Mouse (Mus musculus): ENCODE data around the gene Mxd4. TPM values are rescaled to one million over a fixed set of nuclear protein-coding genes. Genes with fewer than 3 reads are reported as not detected.

Mxd4 gene
- polyA plus RNA-seq, 1 experiment from 2014 or later = 50.9 TPM

DNA sequence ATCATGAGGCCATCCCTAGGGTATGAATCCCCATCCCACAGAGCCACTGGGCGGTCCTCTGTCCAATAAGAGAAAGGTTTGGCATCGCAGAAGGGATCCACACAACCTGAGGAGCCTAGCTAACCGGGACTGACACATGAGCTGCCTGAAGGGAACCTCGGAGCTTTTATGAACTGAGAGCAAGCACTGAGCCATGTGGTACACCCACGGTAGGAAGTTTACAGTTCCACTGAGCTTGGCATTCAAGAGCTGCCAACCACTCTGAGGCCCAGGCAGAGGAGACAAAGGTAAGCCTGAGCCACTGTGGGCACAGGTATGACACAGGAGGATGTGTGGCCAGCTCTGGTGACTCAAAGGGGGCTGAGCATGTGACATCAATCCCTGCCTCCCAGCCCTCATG lies 37.0 kb upstream of the Mxd4 start:
- 70% methylated on average over 5 of the region's 5 CpGs for WGBS

GRCm38 (mm10) chr5:34220001-34220400 lies 32.5 kb upstream of the Mxd4 start:
- H3K4me3 ChIP-seq (ENCODE audit: low read length) = no peak overlapping the region
- H3K9me3 ChIP-seq (ENCODE audit: low read length) = no peaks in the 10 kb centered on the region
- H3K36me3 ChIP-seq (ENCODE audit: insufficient read depth, low read length) = no peaks in the 10 kb centered on the region
- no peaks in the 10 kb centered on the region for H3K27me3 ChIP-seq (ENCODE audit: insufficient read depth, low read length)
- H3K4me1 ChIP-seq (ENCODE audit: insufficient read depth, low read length) = no peaks in the 10 kb centered on the region
- WGBS = 83% methylated on average over 4 of the region's 4 CpGs
- no peak overlapping the region for H3K27ac ChIP-seq (ENCODE audit: low read length)
- H3K9ac ChIP-seq (replicated peaks; ENCODE audit: low read length) = no peak overlapping the region
- no peak overlapping the region for H3K4me2 ChIP-seq (replicated peaks; ENCODE audit: low read depth, low read length)
- no peak for ATAC-seq (ENCODE audit: low FRiP score, low TSS enrichment)

More for the DNA sequence above, 37.0 kb upstream of the Mxd4 start:
- ATAC-seq (ENCODE audit: low FRiP score, low TSS enrichment) = no peak; the same call in 1 of the 2 replicates
- no peaks in the 10 kb centered on the region for H3K4me1 ChIP-seq (ENCODE audit: insufficient read depth, low read length)
- H3K27me3 ChIP-seq (ENCODE audit: insufficient read depth, low read length) = no peaks in the 10 kb centered on the region
- H3K27ac ChIP-seq (ENCODE audit: low read length) = no peak overlapping the region
- H3K4me2 ChIP-seq (replicated peaks; ENCODE audit: low read depth, low read length) = no peak overlapping the region
- no peak overlapping the region for H3K9ac ChIP-seq (replicated peaks; ENCODE audit: low read length)
- H3K36me3 ChIP-seq (ENCODE audit: insufficient read depth, low read length) = no peaks in the 10 kb centered on the region
- no peaks in the 10 kb centered on the region for H3K9me3 ChIP-seq (ENCODE audit: low read length)
- no peak overlapping the region for H3K4me3 ChIP-seq (ENCODE audit: low read length)

- Histone ChIP-seq H3K9ac (replicated peaks; ENCODE audit: low read length) (no peak overlapping the region), H3K9me3 (ENCODE audit: low read length) (no peaks in the 10 kb centered on the region), H3K4me1 (ENCODE audit: insufficient read depth, low read length) (peaks cover 1% of the 10 kb centered on the region; the same call in 1 of the 2 replicates), H3K4me3 (ENCODE audit: low read length) (no peak overlapping the region), H3K36me3 (ENCODE audit: insufficient read depth, low read length) (no peaks in the 10 kb centered on the region), H3K4me2 (replicated peaks; ENCODE audit: low read depth, low read length) (no peak overlapping the region), H3K27me3 (ENCODE audit: insufficient read depth, low read length) (no peaks in the 10 kb centered on the region), H3K27ac (ENCODE audit: low read length) (no peak overlapping the region)
- ATAC-seq (ENCODE audit: low FRiP score, low TSS enrichment) = no peak
- WGBS = 62% methylated on average over 5 of the region's 5 CpGs
These were observed 31.2 kb upstream of the Mxd4 start for GRCm38 (mm10) chr5:34218672-34219071.

DNA sequence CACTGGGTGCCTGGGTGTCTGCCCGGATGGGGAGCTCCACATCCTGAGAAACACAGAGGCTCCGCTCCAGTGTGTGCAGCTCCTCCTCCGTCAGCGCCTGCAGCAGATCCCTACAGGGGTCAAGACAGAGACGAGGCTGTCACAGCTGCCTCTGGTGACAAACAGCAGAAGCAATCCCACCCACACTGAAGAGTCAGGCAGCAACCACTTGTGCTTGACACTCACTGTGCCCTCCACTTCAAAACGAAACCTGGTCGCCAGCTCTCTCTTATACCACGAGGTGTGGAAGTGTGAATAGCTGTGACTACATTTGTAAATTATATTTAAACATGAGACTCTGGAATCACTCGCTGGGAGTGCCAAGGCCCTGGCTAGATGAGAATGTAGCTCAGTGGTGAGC lies 30.2 kb upstream of the Mxd4 start:
- peaks cover 4% of the 10 kb centered on the region; the same call in 1 of the 2 replicates for H3K4me1 ChIP-seq (ENCODE audit: insufficient read depth, low read length)
- no peaks in the 10 kb centered on the region for H3K9me3 ChIP-seq (ENCODE audit: low read length)
- H3K4me2 ChIP-seq (replicated peaks; ENCODE audit: low read depth, low read length) = no peak overlapping the region
- no peaks in the 10 kb centered on the region for H3K36me3 ChIP-seq (ENCODE audit: insufficient read depth, low read length)
- 67% methylated on average over 9 of the region's 9 CpGs for WGBS
- H3K9ac ChIP-seq (replicated peaks; ENCODE audit: low read length) = no peak overlapping the region
- no peak overlapping the region for H3K27ac ChIP-seq (ENCODE audit: low read length)
- no peaks in the 10 kb centered on the region for H3K27me3 ChIP-seq (ENCODE audit: insufficient read depth, low read length)
- no peak for ATAC-seq (ENCODE audit: low FRiP score, low TSS enrichment)
- no peak overlapping the region for H3K4me3 ChIP-seq (ENCODE audit: low read length)

GRCm38 (mm10) chr5:34216025-34216424 lies 28.5 kb upstream of the Mxd4 start:
- Histone ChIP-seq H3K4me2 (replicated peaks; ENCODE audit: low read depth, low read length) (no peak overlapping the region), H3K9me3 (ENCODE audit: low read length) (no peaks in the 10 kb centered on the region), H3K4me3 (ENCODE audit: low read length) (no peak overlapping the region), H3K27me3 (ENCODE audit: insufficient read depth, low read length) (no peaks in the 10 kb centered on the region), H3K27ac (ENCODE audit: low read length) (no peak overlapping the region), H3K4me1 (ENCODE audit: insufficient read depth, low read length) (peaks cover 4% of the 10 kb centered on the region; the same call in 1 of the 2 replicates), H3K9ac (replicated peaks; ENCODE audit: low read length) (no peak overlapping the region), H3K36me3 (ENCODE audit: insufficient read depth, low read length) (no peaks in the 10 kb centered on the region)
- ATAC-seq (ENCODE audit: low FRiP score, low TSS enrichment) = no peak
- WGBS = 75% methylated on average over 7 of the region's 7 CpGs

DNA sequence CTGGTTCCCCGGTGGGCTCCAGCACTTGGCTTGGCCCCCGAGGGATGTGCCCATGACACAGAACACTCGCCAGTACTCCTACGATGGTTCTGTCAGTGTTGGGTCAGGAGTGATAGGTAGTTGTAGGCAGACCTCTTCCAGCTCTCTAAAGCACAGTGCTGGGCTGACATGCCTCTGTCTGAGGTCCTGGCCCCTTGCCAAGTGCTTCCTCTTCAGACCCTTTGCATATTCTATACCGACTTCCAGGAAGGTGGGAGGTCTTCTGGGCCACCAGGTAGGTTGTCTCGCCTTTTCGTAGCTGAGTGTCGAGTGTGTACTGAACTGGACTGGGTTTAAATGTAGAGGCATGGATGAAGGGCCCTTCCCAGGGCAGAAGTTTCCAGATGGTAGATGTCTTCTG lies 26.1 kb upstream of the Mxd4 start:
- H3K4me3 ChIP-seq (ENCODE audit: low read length) = no peak overlapping the region
- H3K27me3 ChIP-seq (ENCODE audit: insufficient read depth, low read length) = no peaks in the 10 kb centered on the region
- H3K9ac ChIP-seq (replicated peaks; ENCODE audit: low read length) = no peak overlapping the region
- ATAC-seq (ENCODE audit: low FRiP score, low TSS enrichment) = no peak
- H3K9me3 ChIP-seq (ENCODE audit: low read length) = no peaks in the 10 kb centered on the region
- H3K4me2 ChIP-seq (replicated peaks; ENCODE audit: low read depth, low read length) = no peak overlapping the region
- no peaks in the 10 kb centered on the region for H3K36me3 ChIP-seq (ENCODE audit: insufficient read depth, low read length)
- 70% methylated on average over 8 of the region's 8 CpGs for WGBS
- H3K4me1 ChIP-seq (ENCODE audit: insufficient read depth, low read length) = peaks cover 4% of the 10 kb centered on the region; the same call in 1 of the 2 replicates
- H3K27ac ChIP-seq (ENCODE audit: low read length) = no peak overlapping the region

DNA sequence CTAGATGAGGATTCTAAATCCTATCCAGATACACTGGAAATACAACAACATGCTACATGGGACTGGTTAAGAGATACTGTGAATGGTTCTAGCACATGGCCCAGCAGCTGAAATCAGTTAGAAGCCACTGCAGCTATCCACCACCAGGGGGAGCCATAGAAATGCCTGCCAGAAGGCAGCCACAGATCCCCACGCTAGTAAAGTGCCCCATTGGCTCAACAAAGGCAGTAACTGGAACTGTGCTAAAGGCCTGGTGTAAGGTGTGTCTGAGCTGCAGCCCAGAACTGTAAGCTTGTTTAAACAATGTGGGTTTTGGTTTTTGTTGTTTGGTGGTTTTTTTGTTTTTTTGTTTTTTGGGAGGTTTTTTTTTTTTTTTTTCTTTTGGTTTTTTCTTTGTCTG lies 22.8 kb upstream of the Mxd4 start:
- peaks cover 4% of the 10 kb centered on the region; the same call in 1 of the 2 replicates for H3K4me1 ChIP-seq (ENCODE audit: insufficient read depth, low read length)
- H3K9me3 ChIP-seq (ENCODE audit: low read length) = no peaks in the 10 kb centered on the region
- peak; percentile 87 for ATAC-seq (ENCODE audit: low FRiP score, low TSS enrichment)
- no peak overlapping the region for H3K27ac ChIP-seq (ENCODE audit: low read length)
- H3K27me3 ChIP-seq (ENCODE audit: insufficient read depth, low read length) = no peaks in the 10 kb centered on the region
- H3K4me3 ChIP-seq (ENCODE audit: low read length) = no peak overlapping the region
- no peak overlapping the region for H3K9ac ChIP-seq (replicated peaks; ENCODE audit: low read length)
- 0% methylated on average over 1 of the region's 1 CpGs for WGBS
- H3K36me3 ChIP-seq (ENCODE audit: insufficient read depth, low read length) = no peaks in the 10 kb centered on the region
- no peak overlapping the region for H3K4me2 ChIP-seq (replicated peaks; ENCODE audit: low read depth, low read length)

DNA sequence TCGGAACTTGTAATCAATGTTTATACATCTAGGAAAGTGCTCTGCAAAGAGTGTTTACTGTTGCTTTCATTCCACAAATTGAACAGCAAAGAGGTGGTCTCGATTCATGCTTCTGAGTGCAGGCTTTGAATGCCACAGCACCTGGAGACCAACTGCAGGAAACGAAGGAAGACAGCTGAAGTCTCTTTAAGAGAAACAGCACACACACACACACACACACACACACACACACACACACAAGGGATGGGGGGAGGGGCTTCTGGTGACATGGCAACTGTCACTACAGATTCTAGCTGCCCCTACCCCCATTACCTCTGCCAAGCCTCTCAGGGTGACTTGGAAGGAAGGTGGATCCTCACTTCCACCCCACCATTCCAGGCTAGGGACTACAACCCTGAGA lies 20.0 kb upstream of the Mxd4 start:
- ATAC-seq (ENCODE audit: low FRiP score, low TSS enrichment) = no peak
- no peaks in the 10 kb centered on the region for H3K27me3 ChIP-seq (ENCODE audit: insufficient read depth, low read length)

DNA sequence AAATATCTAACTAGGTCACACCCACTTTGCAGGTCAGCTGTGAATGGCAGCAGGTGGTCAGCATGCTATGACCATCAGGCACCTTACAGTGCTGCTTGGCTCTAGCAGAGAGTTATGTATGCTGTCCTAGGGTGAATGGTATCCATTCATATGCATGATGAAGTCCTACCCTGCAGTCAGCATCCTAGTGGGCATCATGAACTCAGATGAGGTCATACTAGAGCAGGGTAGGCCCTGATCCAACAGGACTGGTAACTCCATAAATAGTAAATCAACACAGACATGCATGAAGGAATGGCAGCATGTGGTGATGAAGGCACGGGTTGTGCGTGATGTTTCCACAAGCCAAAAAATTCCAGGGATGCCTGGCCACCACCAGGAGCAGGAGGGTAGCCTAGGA lies 18.3 kb upstream of the Mxd4 start:
- Histone ChIP-seq H3K36me3 (ENCODE audit: insufficient read depth, low read length) (no peaks in the 10 kb centered on the region), H3K4me3 (ENCODE audit: low read length) (no peak overlapping the region), H3K4me1 (ENCODE audit: insufficient read depth, low read length) (no peaks in the 10 kb centered on the region), H3K4me2 (replicated peaks; ENCODE audit: low read depth, low read length) (no peak overlapping the region), H3K27ac (ENCODE audit: low read length) (no peak overlapping the region), H3K9me3 (ENCODE audit: low read length) (no peaks in the 10 kb centered on the region), H3K9ac (replicated peaks; ENCODE audit: low read length) (no peak overlapping the region), H3K27me3 (ENCODE audit: insufficient read depth, low read length) (no peaks in the 10 kb centered on the region)
- 79% methylated on average over 2 of the region's 2 CpGs for WGBS
- no peak for ATAC-seq (ENCODE audit: low FRiP score, low TSS enrichment)

More for the DNA sequence above, 20.0 kb upstream of the Mxd4 start:
- Histone ChIP-seq H3K36me3 (ENCODE audit: insufficient read depth, low read length) (no peaks in the 10 kb centered on the region), H3K4me2 (replicated peaks; ENCODE audit: low read depth, low read length) (no peak overlapping the region), H3K4me1 (ENCODE audit: insufficient read depth, low read length) (no peaks in the 10 kb centered on the region), H3K9ac (replicated peaks; ENCODE audit: low read length) (no peak overlapping the region), H3K4me3 (ENCODE audit: low read length) (no peak overlapping the region), H3K27ac (ENCODE audit: low read length) (no peak overlapping the region), H3K9me3 (ENCODE audit: low read length) (no peaks in the 10 kb centered on the region)
- WGBS = 53% methylated on average over 3 of the region's 3 CpGs

GRCm38 (mm10) chr5:34204911-34205310 lies 17.4 kb upstream of the Mxd4 start:
- Histone ChIP-seq H3K36me3 (ENCODE audit: insufficient read depth, low read length) (no peaks in the 10 kb centered on the region), H3K4me3 (ENCODE audit: low read length) (no peak overlapping the region), H3K27ac (ENCODE audit: low read length) (no peak overlapping the region), H3K4me1 (ENCODE audit: insufficient read depth, low read length) (no peaks in the 10 kb centered on the region), H3K4me2 (replicated peaks; ENCODE audit: low read depth, low read length) (no peak overlapping the region), H3K27me3 (ENCODE audit: insufficient read depth, low read length) (no peaks in the 10 kb centered on the region), H3K9me3 (ENCODE audit: low read length) (no peaks in the 10 kb centered on the region), H3K9ac (replicated peaks; ENCODE audit: low read length) (no peak overlapping the region)
- ATAC-seq (ENCODE audit: low FRiP score, low TSS enrichment) = no peak
- WGBS = 93% methylated on average over 2 of the region's 2 CpGs
